Mouse (Mus musculus): ENCODE results near the gene Prpf19.

Gene Prpf19

GRCm38 (mm10) chr19:10895016-10895528 is at the start of gene Prpf19:
Gene Prpf19 (plus strand): TSS chr19:10895231.
- peak; percentile 97 for DNase-seq (ENCODE audit: low spot score)

- DNase-seq (ENCODE audit: low spot score), result no peak
Observed at GRCm38 (mm10) chr19:10845454-10845853, 49.6 kb upstream of the Prpf19 start.

GRCm38 (mm10) chr19:10846150-10846549 is 48.9 kb upstream of the Prpf19 start:
- no peak for DNase-seq (ENCODE audit: low spot score)

- no peak for DNase-seq (ENCODE audit: low spot score)
Observed at GRCm38 (mm10) chr19:10847311-10848087, 47.5 kb upstream of the Prpf19 start.

GRCm38 (mm10) chr19:10855422-10855821 is 39.6 kb upstream of the Prpf19 start:
- no peak for DNase-seq (ENCODE audit: low spot score)

GRCm38 (mm10) chr19:10856520-10856919 is 38.5 kb upstream of the Prpf19 start:
- no peak for DNase-seq (ENCODE audit: low spot score)

- DNase-seq (ENCODE audit: low spot score), result no peak
Observed at GRCm38 (mm10) chr19:10860072-10860497, 34.9 kb upstream of the Prpf19 start.

GRCm38 (mm10) chr19:10866351-10866750 is 28.7 kb upstream of the Prpf19 start:
- DNase-seq (ENCODE audit: low spot score), result no peak

GRCm38 (mm10) chr19:10867946-10868622 is 26.9 kb upstream of the Prpf19 start:
- DNase-seq (ENCODE audit: low spot score), result no peak

GRCm38 (mm10) chr19:10868623-10869141 is 26.3 kb upstream of the Prpf19 start:
- DNase-seq (ENCODE audit: low spot score), result no peak

- peak; percentile 82 for DNase-seq (ENCODE audit: low spot score)
Observed at GRCm38 (mm10) chr19:10869241-10869885, 25.7 kb upstream of the Prpf19 start.

GRCm38 (mm10) chr19:10869886-10870527 is 25.0 kb upstream of the Prpf19 start, which contains the start of gene Tmem132a:
Gene Tmem132a (minus strand): TSS chr19:10869940.
- DNase-seq (ENCODE audit: low spot score), result no peak

GRCm38 (mm10) chr19:10870676-10871075 is 24.4 kb upstream of the Prpf19 start:
- DNase-seq (ENCODE audit: low spot score), result no peak

- no peak for DNase-seq (ENCODE audit: low spot score)
Observed at GRCm38 (mm10) chr19:10871328-10871961, 23.6 kb upstream of the Prpf19 start.

- no peak for DNase-seq (ENCODE audit: low spot score)
Observed at GRCm38 (mm10) chr19:10878201-10878837, 16.7 kb upstream of the Prpf19 start.

- peak; percentile 46 for DNase-seq (ENCODE audit: low spot score)
Observed at GRCm38 (mm10) chr19:10880085-10880974, 14.7 kb upstream of the Prpf19 start.

- DNase-seq (ENCODE audit: low spot score), result no peak
Observed at GRCm38 (mm10) chr19:10880975-10881425, 14.0 kb upstream of the Prpf19 start.

- DNase-seq (ENCODE audit: low spot score), result peak; percentile 96
Observed at GRCm38 (mm10) chr19:10881426-10882154, 13.4 kb upstream of the Prpf19 start, which contains the start of gene Tmem109. Gene Tmem109 (minus strand): TSS chr19:10882001.

GRCm38 (mm10) chr19:10892201-10892600 is 2.8 kb upstream of the Prpf19 start:
- DNase-seq (ENCODE audit: low spot score), result no peak
